Mouse (Mus musculus) intestine, embryonic 14.5 days (tissue): ENCODE measurements around the gene Ankrd24. TPM values are rescaled to one million over a fixed set of nuclear protein-coding genes. Genes with fewer than 3 reads are reported as not detected.

Source experiments
- ATAC-seq: fragments of 200-750 bp; cut with Nextera tagmentation; replicated peaks from 2 replicates; pipeline ENCODE4 v1.8.0; 2017; ENCODE audit warnings: low read depth, moderate number of reproducible peaks, moderate TSS enrichment, moderate library complexity; ENCODE audit not compliant: low FRiP score, low TSS enrichment
- DNase-seq: peaks from one replicate; pipeline ENCODE4 v3.0.0-alpha.2; 2018; ENCODE audit warnings: low spot score
- H3K27ac ChIP-seq: fragments of 300-500 bp; sonication (generic); 2 replicates; pipeline ENCODE4 v1.5.1; 2014; ENCODE audit warnings: low read depth, mild to moderate bottlenecking, control low read depth
- H3K27me3 ChIP-seq: fragments of 300-500 bp; sonication (generic); replicated peaks from 2 replicates; pipeline ENCODE4 v1.6.1; 2014; ENCODE audit warnings: low read length, control low read depth; ENCODE audit not compliant: control insufficient read depth, insufficient read depth
- H3K36me3 ChIP-seq: fragments of 300-500 bp; sonication (generic); 2 replicates; pipeline ENCODE4 v1.6.1; 2014; ENCODE audit warnings: low read length, control low read depth; ENCODE audit not compliant: control insufficient read depth, insufficient read depth
- H3K4me1 ChIP-seq: fragments of 300-500 bp; sonication (generic); replicated peaks from 2 replicates; pipeline ENCODE4 v1.6.1; 2014; ENCODE audit warnings: low read length, control low read depth, mixed read lengths; ENCODE audit not compliant: control insufficient read depth, insufficient read depth
- H3K4me2 ChIP-seq: fragments of 300-500 bp; sonication (generic); 2 replicates; pipeline ENCODE4 v1.6.1; 2014; ENCODE audit warnings: low read length
- H3K4me3 ChIP-seq: fragments of 300-500 bp; sonication (generic); 2 replicates; pipeline ENCODE4 v1.5.1; 2014; ENCODE audit warnings: low read depth, low read length, control low read depth, mixed read lengths
- H3K9ac ChIP-seq: fragments of 300-500 bp; sonication (generic); 2 replicates; pipeline ENCODE4 v1.6.1; 2014; ENCODE audit warnings: mild to moderate bottlenecking, low read length
- H3K9me3 ChIP-seq: fragments of 300-500 bp; sonication (generic); 2 replicates; pipeline ENCODE4 v1.6.1; 2016; ENCODE audit warnings: low read length, control low read depth; ENCODE audit not compliant: control insufficient read depth
- WGBS: fragments of 180-500 bp; shearing (Covaris S2); extraction: QIAGEN DNeasy Blood & Tissue Kit; methylation state at CpG from one replicate; pipeline ENCODE4 v1.1.7; 2014; 5-methylcytosine and 5-hydroxymethylcytosine counted together
- polyA plus RNA-seq: library from polyadenylated mRNA; unstranded; fragments of >200 nt; fragmentation: Nextera tagmentation; extraction: Ambion mirVana; gene quantifications from 2 replicates; pipeline ENCODE4 v1.2.1, GENCODE M21; 2014

Ankrd24 gene
- polyA plus RNA-seq: 4.7 and 6.4 TPM in 2 replicates

DNA sequence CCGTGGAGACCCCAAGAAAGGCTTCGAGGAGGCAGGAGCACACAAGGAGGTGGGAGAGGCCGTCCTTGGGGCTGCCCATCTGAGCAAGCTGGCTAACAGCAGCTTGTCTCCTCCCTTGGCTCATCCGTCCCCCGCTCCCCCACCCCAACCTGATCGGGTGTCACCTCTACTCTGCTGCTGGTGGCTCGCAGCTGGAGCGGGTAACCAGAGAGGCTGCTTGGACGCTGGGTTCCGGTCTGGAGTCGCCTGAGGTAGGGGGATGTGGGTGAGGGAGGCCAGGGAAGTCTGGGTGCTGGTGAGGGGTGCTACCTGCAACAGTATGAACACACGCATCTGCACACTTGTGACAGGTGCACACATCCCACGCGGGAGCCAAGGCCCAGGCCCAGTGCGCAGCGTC lies at the start of gene Ankrd24:
Ankrd24 (plus strand) TSS at position 151 of the 400 bp plus-strand sequence.
- 79% methylated on average over 16 of the region's 16 CpGs for WGBS
- H3K9me3 ChIP-seq: no peaks in the 10 kb centered on the region
- H3K4me3 ChIP-seq: peak within 1 kb of the TSS; percentile 73
- DNase-seq: no peak
- peak within 1 kb of the TSS; percentile 86 for H3K27ac ChIP-seq
- peaks cover 12% of the 10 kb centered on the region; the same call in 1 of the 2 replicates for H3K4me1 ChIP-seq
- peaks cover 23% of the 10 kb centered on the region for H3K36me3 ChIP-seq
- no peaks in the 10 kb centered on the region for H3K27me3 ChIP-seq
- ATAC-seq: no peak
- peak within 1 kb of the TSS; percentile 74 for H3K9ac ChIP-seq
- H3K4me2 ChIP-seq: peak within 1 kb of the TSS; percentile 70

DNA sequence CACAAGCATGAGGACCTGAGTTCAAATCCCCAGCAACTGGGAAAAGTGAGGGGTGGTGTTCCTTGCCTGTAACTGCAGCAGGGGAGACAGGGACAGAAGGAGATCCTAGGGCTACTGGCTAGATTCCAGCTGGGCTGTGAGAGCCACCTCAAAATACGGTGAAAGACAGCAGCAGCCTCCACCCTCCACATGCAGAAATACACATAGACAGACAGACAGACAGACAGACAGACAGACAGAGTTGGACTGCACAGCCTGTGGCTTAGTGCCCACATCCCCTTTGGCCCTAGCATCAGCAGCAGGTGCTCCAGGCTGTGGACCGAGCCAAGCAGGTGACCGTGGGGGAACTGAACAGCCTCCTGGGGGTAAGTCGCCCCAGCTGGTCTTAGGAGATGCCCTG lies 48.4 kb upstream of the Ankrd24 start:
- no peak overlapping the region for H3K4me2 ChIP-seq

DNA sequence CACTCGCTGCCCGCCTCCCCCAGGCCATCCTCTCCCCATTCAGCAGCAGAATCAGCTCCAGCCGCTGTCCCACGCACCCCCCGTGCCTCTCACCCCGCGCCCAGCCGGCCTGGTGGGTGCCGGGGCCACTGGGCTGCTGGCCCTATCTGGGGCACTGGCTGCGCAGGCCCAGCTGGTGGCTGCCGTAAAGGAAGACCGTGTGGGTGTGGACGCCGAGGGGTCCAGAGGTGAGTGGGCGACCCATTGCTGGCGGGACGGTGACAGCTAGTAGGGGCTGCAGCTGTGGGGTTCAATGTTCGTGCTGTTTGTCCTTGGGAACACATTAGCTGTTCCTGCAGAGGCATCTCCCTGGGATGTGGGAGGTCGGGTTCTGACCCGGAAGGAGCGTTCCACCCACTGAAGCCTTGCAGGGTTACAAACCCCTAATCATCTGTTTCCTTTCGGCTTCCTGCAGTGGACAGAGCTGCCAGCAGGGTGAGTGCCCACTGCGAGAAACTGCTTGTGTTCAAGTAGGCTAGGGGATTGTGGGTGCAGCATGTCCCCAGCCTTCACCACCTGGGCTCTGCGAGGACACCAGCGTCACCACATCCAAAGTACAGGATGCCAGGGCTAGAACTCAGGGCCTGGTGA lies 47.8 kb upstream of the Ankrd24 start:
- DNase-seq: no peak

More for the DNA sequence above, 48.4 kb upstream of the Ankrd24 start:
- Histone ChIP-seq H3K27me3 (peaks cover 16% of the 10 kb centered on the region), H3K4me1 (peaks cover 8% of the 10 kb centered on the region), H3K27ac (no peak overlapping the region), H3K9me3 (no peaks in the 10 kb centered on the region), H3K4me3 (no peak overlapping the region), H3K9ac (no peak overlapping the region), H3K36me3 (0 out of 2 replicates have a peak, but pooled peaks cover 4% of the 10 kb centered on the region)
- ATAC-seq (no peak), DNase-seq (no peak)
- WGBS: 75% methylated on average over 4 of the region's 4 CpGs

DNA sequence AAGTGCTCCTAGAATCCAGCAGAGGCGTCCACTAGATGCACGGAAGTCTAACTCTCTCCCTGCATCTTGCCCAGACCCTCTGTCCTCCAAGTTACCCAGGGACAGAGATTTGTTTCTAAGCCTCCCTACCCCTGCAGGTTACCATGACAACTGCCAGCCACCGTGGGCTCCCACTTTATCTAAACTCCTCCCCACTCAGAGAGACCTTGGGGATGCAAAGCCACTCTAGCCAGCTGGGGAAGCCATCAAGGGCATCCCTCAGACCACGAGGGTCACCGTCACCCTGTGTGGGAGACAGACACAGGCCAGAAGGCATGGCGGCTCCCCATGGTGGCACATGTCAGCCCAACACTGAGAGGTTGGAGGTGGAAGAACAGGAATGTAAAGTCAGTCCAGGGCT lies 45.0 kb upstream of the Ankrd24 start:
- no peaks in the 10 kb centered on the region for H3K9me3 ChIP-seq
- 0 out of 2 replicates have a peak, but pooled peaks cover 9% of the 10 kb centered on the region for H3K36me3 ChIP-seq
- DNase-seq (no peak), ATAC-seq (no peak)
- no peak overlapping the region for H3K9ac ChIP-seq
- no peak overlapping the region for H3K27ac ChIP-seq
- 0 out of 2 replicates have a peak, but pooled peaks cover 6% of the 10 kb centered on the region for H3K27me3 ChIP-seq
- H3K4me1 ChIP-seq: no peaks in the 10 kb centered on the region
- WGBS: 59% methylated on average over 6 of the region's 6 CpGs
- H3K4me3 ChIP-seq: no peak overlapping the region
- no peak overlapping the region for H3K4me2 ChIP-seq

More for the DNA sequence above, 47.8 kb upstream of the Ankrd24 start:
- Histone ChIP-seq H3K9ac (no peak overlapping the region), H3K27me3 (peaks cover 16% of the 10 kb centered on the region), H3K4me2 (no peak overlapping the region), H3K27ac (no peak overlapping the region), H3K36me3 (0 out of 2 replicates have a peak, but pooled peaks cover 4% of the 10 kb centered on the region), H3K4me3 (no peak overlapping the region), H3K4me1 (peaks cover 6% of the 10 kb centered on the region), H3K9me3 (no peaks in the 10 kb centered on the region)
- WGBS: 48% methylated on average over 25 of the region's 25 CpGs
- no peak for ATAC-seq

DNA sequence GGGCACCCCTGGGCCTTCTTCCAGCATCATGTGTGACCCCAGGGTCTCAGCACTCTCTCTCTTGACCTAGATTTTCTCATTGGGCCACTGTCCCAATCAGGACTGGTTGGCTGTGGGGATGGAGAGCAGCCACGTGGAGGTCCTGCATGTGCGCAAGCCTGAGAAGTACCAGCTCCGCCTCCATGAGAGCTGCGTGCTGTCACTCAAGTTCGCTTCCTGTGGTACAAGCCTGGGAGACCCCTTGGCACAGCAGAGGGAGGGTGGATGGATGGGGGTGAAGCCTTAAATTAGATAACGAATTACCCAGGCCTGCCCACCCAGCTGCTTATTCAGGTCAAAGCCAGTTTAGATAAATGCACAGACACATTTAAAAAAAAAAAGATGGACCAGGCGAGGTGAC lies 39.6 kb upstream of the Ankrd24 start:
- Histone ChIP-seq H3K4me1 (no peaks in the 10 kb centered on the region), H3K36me3 (0 out of 2 replicates have a peak, but pooled peaks cover 11% of the 10 kb centered on the region), H3K27me3 (peaks cover 11% of the 10 kb centered on the region), H3K4me3 (no peak overlapping the region), H3K9ac (no peak overlapping the region), H3K9me3 (no peaks in the 10 kb centered on the region), H3K27ac (no peak overlapping the region), H3K4me2 (no peak overlapping the region)
- DNase-seq (no peak), ATAC-seq (no peak)
- WGBS: 62% methylated on average over 7 of the region's 7 CpGs

DNA sequence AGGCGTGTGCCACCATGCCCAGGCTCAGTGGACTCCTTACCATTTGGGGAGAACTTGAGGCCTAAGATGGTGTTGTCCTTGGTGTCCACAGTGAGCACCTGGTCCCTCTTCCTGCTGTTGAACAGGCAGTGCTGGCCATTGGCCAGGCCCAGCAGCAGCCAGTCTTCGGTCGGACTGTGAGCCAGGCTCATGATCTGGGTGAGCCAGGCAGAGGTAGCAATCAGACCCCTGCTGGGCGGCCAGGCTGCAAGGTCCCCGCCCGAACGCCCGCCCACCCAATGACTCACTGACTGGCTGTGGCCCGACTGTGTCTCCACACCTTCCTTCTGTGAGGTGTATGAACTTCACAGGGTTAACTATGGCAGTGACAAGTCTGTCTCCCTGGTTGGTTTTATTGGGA lies 36.5 kb upstream of the Ankrd24 start:
- 0 out of 2 replicates have a peak, but pooled peaks have one; percentile 6 for ATAC-seq
- Histone ChIP-seq H3K36me3 (0 out of 2 replicates have a peak, but pooled peaks cover 11% of the 10 kb centered on the region), H3K27ac (no peak overlapping the region), H3K27me3 (peaks cover 23% of the 10 kb centered on the region), H3K4me1 (peaks cover 17% of the 10 kb centered on the region), H3K9ac (no peak overlapping the region), H3K4me3 (no peak overlapping the region), H3K9me3 (no peaks in the 10 kb centered on the region), H3K4me2 (no peak overlapping the region)
- 63% methylated on average over 9 of the region's 9 CpGs for WGBS
- DNase-seq: no peak

DNA sequence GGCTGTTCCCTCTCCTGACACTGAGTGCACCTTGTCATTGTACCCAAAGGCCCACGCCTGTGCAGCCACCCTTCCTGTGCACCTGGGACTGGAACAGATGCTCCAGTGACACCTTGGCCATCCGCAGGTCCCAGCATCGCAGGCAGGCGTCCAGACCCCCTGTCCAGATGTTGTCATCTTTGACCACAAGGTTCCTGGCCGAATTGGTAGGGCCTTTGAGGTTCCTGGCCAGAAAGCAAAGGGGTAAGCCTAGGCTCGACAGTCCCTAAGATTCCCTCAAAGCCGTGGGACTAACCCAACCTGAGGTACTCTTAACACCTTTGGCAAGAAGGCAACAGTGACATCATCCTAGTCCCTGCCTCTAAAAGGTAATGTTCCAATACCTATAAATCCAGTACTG lies 35.7 kb upstream of the Ankrd24 start:
- H3K4me2 ChIP-seq: no peak overlapping the region
- H3K9me3 ChIP-seq: no peaks in the 10 kb centered on the region
- peaks cover 23% of the 10 kb centered on the region for H3K27me3 ChIP-seq
- 0 out of 2 replicates have a peak, but pooled peaks cover 7% of the 10 kb centered on the region for H3K36me3 ChIP-seq
- H3K4me1 ChIP-seq: peaks cover 25% of the 10 kb centered on the region
- no peak overlapping the region for H3K4me3 ChIP-seq
- no peak overlapping the region for H3K27ac ChIP-seq
- DNase-seq: no peak
- 90% methylated on average over 7 of the region's 7 CpGs for WGBS
- no peak for ATAC-seq
- H3K9ac ChIP-seq: no peak overlapping the region

DNA sequence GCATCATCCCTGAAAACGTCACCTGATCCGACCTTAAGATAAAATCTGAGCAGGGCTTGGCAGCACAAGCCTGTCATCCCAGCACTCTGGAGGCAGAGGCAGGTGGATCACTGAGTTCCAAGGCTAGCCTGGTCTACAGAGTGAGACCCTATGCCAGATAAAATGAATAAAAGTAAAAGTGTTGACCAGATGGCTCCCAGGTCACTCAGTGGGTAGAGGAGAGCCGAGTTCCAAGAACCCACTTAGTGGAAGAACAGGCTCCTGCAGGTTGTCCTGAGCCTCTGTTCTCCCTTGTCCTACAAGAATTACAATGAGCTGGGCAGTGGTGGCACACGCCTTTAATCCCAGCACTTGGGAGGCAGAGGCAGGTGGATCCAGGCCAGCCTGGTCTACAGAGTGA lies 35.1 kb upstream of the Ankrd24 start:
- ATAC-seq: no peak
- no peak overlapping the region for H3K4me2 ChIP-seq
- H3K36me3 ChIP-seq: 0 out of 2 replicates have a peak, but pooled peaks cover 7% of the 10 kb centered on the region
- H3K27ac ChIP-seq: no peak overlapping the region
- H3K4me1 ChIP-seq: peaks cover 29% of the 10 kb centered on the region
- no peak for DNase-seq
- H3K4me3 ChIP-seq: no peak overlapping the region
- H3K9ac ChIP-seq: no peak overlapping the region
- peaks cover 23% of the 10 kb centered on the region for H3K27me3 ChIP-seq
- 63% methylated on average over 4 of the region's 4 CpGs for WGBS
- H3K9me3 ChIP-seq: no peaks in the 10 kb centered on the region

DNA sequence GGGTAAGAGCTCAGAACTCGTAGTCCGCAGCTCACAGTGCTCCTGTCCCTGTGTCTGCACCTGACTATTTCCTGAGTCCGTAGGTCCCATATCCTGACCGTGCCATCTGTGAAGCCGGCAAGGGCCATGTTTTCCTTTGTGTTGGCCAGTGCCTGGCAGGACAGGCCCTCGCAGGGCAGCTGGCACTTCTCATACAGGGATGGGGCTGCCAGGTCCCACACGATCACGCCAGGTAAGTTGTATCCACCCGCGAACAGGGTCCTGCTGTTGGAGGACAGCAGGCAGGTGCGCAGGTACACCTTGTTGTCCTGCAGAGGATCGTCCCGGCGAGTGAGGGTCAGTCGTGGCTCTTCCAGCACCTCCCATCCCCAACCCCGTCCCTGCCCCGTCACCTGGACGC lies 34.4 kb upstream of the Ankrd24 start:
- H3K4me1 ChIP-seq: peaks cover 29% of the 10 kb centered on the region
- H3K4me3 ChIP-seq: no peak overlapping the region
- 0 out of 2 replicates have a peak, but pooled peaks cover under 1% of the 10 kb centered on the region for H3K36me3 ChIP-seq
- H3K27ac ChIP-seq: no peak overlapping the region
- WGBS: 64% methylated on average over 18 of the region's 18 CpGs
- no peak overlapping the region for H3K9ac ChIP-seq
- no peak overlapping the region for H3K4me2 ChIP-seq
- DNase-seq (no peak), ATAC-seq (no peak)
- H3K9me3 ChIP-seq: no peaks in the 10 kb centered on the region
- peaks cover 23% of the 10 kb centered on the region for H3K27me3 ChIP-seq
